Comparison of ENCODE assay signal across 12 mouse cellular contexts in genomic region chr17:23542835-23543234, GRCm38 (mm10). TPM values are rescaled to one million over a fixed set of nuclear protein-coding genes. Genes with fewer than 3 reads are reported as not detected.
A peak's percentile ranks its signal among the peaks of the same experiment; 100 is the strongest.
DNase-seq lines count a peak whose midpoint lies in the region; ATAC-seq lines count a peak whose summit lies in the region.
"Had no signal": no experiment of that assay in that cellular context is flagged by ENCODE, and none has a peak within 500 bp of the region (broad histone marks: within the 10 kb centered on the region; RNA-seq: fewer than 3 reads in every experiment).

No protein-coding gene starts in this region.

- ATAC-seq in monocyte, adult 5-6 weeks (replicated peaks; ENCODE audit: insufficient number of reproducible peaks, low FRiP score, low TSS enrichment, poor library complexity, severe bottlenecking), result no peak
- ATAC-seq: Patski had no signal

- peak; percentile 9 for DNase-seq in cerebellum, adult 9-10 months
- DNase-seq in cerebellum, adult 8-10 months, result no peak
- peak; percentile 2 for DNase-seq in kidney, adult 18-20 months
- DNase-seq in kidney, postnatal 14 days, result no peak
- peak; percentile 0 for DNase-seq in right cerebral cortex, adult 18-20 months
- no peak for DNase-seq in right cerebral cortex, postnatal 14 days
- no peak for DNase-seq in kidney, adult 11 months
- DNase-seq: gastrocnemius, postnatal 25 days; spleen, adult 18-20 months had no signal

RNA-seq across cellular contexts. Expression of gene Zfp213, which starts 21.2 kb away (rescaled TPM):
- 4.2 to 6.2 TPM (median 5.4 TPM) in 3 replicates for total RNA-seq in monocyte, adult 5-6 weeks (2017)

RNA-seq across cellular contexts. Expression of gene Zfp13, which starts 56.5 kb away (rescaled TPM):
- not detected in 3 replicates for total RNA-seq in monocyte, adult 5-6 weeks (2017)

RNA-seq across cellular contexts. Expression of gene Zscan10, which starts 57.8 kb away (rescaled TPM):
- not detected in 3 replicates for total RNA-seq in monocyte, adult 5-6 weeks (2017)
- total RNA-seq: adrenal gland, postnatal 4 days; gastrocnemius, postnatal 25 days had no signal

Comparison
In these comparisons a context has a peak if more than half of its experiments do, and no peak if none do; other contexts are left out.
1. DNase-seq: peak in cerebellum, adult 9-10 months (single experiment), kidney, adult 18-20 months (single experiment) and right cerebral cortex, adult 18-20 months (single experiment); none in cerebellum, adult 8-10 months (single experiment), kidney, postnatal 14 days (single experiment), right cerebral cortex, postnatal 14 days (single experiment) and kidney, adult 11 months (single experiment).